ENCODE assay signal across 8 mouse cellular contexts in genomic region chr19:23960275-23960674, GRCm38 (mm10).
A peak's percentile ranks its signal among the peaks of the same experiment; 100 is the strongest.
DNase-seq lines count a peak whose midpoint lies in the region; ATAC-seq lines count a peak whose summit lies in the region.

No protein-coding gene starts in this region.

- no peak for ATAC-seq in erythroblast, adult 5-6 weeks (replicated peaks; ENCODE audit: low FRiP score, poor library complexity, severe bottlenecking)
- no peak for ATAC-seq in liver, embryonic 12.5 days

- H3K9me3 ChIP-seq in liver, embryonic 12.5 days (replicated peaks), result no peaks in the 10 kb centered on the region

- no peak overlapping the region for H3K9ac ChIP-seq in liver, embryonic 12.5 days

- H3K4me1 ChIP-seq in liver, embryonic 12.5 days, result no peaks in the 10 kb centered on the region

- 40% methylated on average over 3 of the region's 3 CpGs for WGBS in liver, embryonic 12.5 days (ENCODE audit: insufficient replicate concordance)

- H3K27me3 ChIP-seq in liver, embryonic 12.5 days (replicated peaks), result no peaks in the 10 kb centered on the region

- no peak overlapping the region for H3K27ac ChIP-seq in liver, embryonic 12.5 days

- no peak overlapping the region for H3K4me3 ChIP-seq in liver, embryonic 12.5 days

- intact Hi-C loops in heart, postnatal 36 days (cut with DNase I), result loop anchor here (5.0 to 10.0 kb wide), 5 partner anchors 203 to 415 kb away; partner anchors contain the start of genes Apba1 and Ptar1

- DNase-seq in layer of hippocampus, postnatal 10 days (ENCODE audit: low spot score in 2 of 2), result peak; percentile 54 to 66
- no peak for DNase-seq in layer of hippocampus, postnatal 36 days
- peak; percentile 52 to 71 for DNase-seq in cerebellum, postnatal 25 days
- peak; percentile 53 to 57 for DNase-seq in heart, postnatal 36 days
- DNase-seq in lung, postnatal 10 days, result peak; percentile 65
- DNase-seq in thymus, postnatal 4 days, result no peak

- no peaks in the 10 kb centered on the region for H3K36me3 ChIP-seq in liver, embryonic 12.5 days

- H3K4me2 ChIP-seq in liver, embryonic 12.5 days, result no peak overlapping the region

Comparison
In these comparisons a context has a peak if more than half of its experiments do, and no peak if none do; other contexts are left out.
1. DNase-seq: peak in layer of hippocampus, postnatal 10 days (2 of 2), cerebellum, postnatal 25 days (2 of 2), heart, postnatal 36 days (2 of 2) and lung, postnatal 10 days (single experiment); none in layer of hippocampus, postnatal 36 days (0 of 2) and thymus, postnatal 4 days (single experiment).